Mouse (Mus musculus): ENCODE data around the gene Pnpla7. TPM values are rescaled to one million over a fixed set of nuclear protein-coding genes. Genes with fewer than 3 reads are reported as not detected.
A peak's percentile ranks its signal among the peaks of the same experiment; 100 is the strongest.

Gene Pnpla7
- total RNA-seq, 4 experiments from 2014 or later = 32.8 to 48.4 (median 40.4) TPM

DNA sequence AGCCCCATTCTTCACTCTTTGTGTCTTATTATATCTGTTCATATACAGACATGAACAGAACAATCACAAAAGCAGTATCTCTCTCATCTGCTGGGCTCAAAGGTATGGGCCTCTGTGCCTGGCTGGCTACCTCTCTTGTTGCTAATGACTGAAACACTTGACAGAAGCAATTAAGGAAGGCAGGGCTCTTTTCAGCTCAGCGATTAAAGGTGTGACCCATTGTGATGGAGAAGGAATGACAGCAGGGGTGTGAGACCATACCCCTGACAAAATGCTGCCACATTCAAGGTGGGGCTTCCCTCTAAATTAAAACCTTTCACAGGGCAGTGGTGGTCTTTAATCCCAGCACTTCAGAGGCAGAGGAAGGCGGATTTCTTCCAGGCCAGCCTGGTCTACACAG lies 11.9 kb downstream of the Pnpla7 start:
- DNase-seq (ENCODE audit: low spot score in 2 of 2) = no peak

DNA sequence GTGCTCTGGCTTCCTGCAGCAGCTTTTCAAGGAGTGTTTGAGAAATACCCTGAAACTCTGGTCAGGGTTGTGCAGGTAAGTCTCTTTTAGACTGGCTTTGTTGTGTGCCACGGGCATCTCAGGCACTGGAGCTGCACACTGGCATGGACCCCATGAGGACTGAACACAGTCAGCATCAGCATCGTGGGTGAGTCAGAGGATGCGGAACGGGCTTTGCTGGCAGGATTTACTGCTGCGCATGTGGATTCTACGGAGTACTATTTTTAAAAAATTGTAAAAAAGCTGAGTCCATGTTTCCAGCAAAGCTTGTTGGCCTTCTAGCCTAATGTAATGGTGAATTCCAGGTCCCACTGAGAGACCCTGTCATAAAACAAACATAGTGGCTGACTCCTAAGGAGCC lies 19.5 kb downstream of the Pnpla7 start:
- no peak for DNase-seq (ENCODE audit: low spot score in 2 of 2)

DNA sequence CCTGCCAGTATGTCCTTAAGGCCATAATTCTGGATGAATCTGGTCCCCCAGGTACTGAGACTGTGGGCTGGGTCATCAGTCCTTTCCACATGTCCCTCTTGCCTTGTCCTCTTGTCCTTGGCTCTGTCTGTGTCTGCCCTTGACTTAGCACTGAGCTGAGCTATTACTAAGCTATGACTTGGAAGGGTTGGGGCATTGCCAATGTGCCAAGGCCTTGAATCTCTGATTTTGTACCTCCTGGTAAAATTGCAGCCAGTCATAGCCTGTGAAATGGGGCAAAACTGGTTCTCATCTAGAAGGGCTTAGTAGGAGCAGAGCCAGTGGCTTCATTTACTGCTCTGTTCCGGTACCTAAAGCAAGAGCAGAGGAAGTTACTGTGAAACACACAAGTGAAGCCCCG lies 20.6 kb downstream of the Pnpla7 start:
- no peak for DNase-seq (ENCODE audit: low spot score in 2 of 2)

DNA sequence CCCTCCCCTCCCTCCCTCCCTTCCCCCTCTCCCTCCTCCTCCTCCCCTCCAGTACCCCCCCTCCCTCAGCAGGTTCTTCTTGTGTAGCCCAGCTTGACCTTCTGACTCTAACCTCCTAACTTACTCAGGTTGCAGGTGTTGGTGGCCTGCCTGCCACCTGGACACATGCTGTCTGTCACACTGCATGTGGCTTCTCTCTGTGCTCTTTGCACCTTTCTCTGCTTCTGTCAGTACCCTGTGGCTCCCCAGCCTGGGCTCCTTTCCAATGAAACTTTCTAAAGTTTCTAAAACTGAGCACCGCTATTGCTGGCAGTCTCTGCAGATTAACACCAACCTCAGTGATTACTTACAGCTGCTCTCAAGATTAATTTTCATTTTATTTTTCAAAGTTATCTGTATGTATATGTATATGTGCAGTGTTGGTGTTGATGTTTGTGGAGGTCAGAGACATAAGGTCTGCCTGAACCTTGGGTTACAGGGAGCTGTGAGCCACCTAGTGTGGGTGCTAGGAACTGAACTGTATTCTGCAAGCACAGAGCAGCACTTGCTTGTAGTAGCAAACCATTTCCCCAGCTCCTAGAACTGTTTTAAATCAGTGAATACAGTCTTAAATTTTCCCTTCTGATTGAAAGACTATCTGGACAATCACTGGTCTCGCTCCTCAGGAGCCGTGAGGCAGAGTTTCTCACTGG lies 24.9 kb downstream of the Pnpla7 start:
- DNase-seq (ENCODE audit: low spot score in 2 of 2) = no peak

DNA sequence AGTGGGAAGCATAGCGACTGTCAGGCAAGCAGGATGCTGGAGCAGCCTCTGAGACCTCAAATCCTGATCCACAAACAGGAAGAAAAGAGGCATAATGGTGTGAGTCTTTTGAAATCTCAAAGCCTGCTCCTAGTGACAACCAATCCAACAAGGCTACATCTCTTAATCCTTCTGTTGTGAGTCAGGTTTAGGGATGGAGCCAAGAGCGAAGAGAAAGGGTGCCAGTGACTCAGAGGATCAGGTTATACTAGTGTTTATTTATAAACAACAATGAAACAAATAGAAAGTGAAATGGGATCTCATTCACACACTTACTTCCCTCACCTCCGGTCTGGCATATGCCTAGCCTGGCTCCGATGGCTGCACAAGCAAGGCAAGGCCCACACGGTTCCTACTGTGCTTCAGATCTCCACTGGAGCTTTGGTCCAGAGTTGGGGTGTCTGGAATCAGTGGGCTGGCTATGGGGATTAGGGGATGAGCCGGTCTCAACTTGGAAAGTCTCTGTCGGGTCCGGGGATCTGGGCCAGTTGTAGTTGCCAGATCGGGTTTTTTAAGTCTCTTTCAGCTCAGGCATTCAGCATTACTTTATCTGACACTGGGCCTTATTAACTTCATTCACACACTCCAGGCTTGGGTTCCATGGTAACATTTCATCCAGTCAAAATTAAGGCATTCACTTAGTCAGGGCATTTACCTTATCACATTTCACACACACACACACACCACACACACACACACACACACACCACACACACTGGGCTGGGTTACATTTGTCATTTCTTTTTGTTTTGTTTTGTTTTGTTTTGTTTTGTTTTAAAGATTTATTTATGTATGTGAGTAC lies 28.3 kb downstream of the Pnpla7 start:
- no peak for DNase-seq (ENCODE audit: low spot score in 2 of 2)

DNA sequence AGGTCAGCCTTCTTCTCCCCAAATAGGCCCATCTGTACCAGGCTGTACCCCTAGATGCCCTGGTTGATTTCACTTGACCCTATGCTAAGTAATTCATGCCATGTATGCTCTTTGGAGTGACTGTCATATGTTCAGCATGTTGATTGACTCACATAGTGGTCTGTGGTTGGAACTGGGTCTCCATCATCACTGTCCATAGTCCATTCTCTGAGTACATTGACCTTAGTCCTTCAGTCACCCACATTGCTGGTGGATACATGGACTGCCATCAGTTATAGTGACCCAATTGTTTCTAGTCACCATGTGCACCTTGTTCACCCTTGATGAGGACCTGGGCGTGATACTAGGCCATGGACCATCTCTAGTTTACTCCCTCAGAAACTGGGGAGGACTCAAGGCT lies 30.9 kb downstream of the Pnpla7 start:
- DNase-seq (ENCODE audit: low spot score in 2 of 2) = no peak

DNA sequence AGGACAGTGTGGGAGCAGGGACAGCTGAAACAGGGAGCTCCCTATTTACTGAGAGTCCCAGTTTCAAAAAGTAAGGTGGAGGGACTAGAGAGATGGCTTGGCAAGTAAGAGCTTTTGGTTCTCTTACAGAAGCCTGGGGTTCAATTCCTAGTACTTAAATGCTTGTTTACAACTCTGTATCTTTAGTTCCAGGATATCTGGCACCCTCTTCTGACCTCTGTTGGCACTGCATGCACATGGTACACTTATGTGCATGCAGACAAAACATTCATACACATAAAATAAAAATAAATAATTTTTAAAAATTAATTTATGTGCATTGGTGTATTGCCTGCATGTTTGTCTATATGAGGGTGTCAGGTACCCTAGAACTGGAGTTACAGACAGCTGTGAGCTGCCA lies 32.4 kb downstream of the Pnpla7 start:
- no peak for DNase-seq (ENCODE audit: low spot score in 2 of 2)

DNA sequence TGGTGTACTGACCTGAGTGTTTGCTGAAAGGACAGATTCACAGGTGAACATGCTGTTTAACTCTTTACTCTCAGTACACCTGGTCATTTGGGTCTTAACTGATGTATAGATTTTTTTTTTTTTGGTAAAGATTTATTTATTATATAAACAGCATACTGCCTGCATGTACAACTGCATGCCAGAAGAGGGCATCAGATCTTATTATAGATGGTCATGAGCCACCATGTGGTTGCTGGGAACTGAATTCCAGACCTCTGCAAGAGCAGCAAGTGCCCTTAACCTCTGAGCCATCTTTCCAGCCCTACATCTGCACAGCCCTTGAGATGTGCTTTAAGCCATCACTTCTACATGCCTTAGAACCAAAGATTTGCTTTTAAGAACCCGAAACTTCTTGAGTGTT lies 46.8 kb downstream of the Pnpla7 start:
- no peak for DNase-seq (ENCODE audit: low spot score in 2 of 2)

DNA sequence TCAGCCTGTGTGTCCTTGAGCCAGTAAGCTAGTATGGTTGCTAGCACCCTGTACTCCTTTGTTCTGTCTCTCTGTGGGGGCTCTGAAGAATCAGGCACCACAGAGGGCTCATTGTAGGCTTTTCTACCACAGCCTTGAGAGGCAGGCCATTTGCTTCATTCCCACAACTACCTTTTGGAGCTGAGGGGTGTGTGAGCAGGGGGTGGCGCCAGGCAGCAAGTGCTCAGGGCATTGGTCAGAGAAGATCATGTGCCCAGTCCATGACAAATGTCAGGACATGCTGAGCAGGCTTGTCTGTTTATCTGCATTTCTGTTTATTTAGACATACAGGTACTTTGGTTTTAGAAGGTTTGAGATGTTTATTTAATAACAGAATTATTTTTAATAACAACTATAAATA lies 49.3 kb downstream of the Pnpla7 start:
- no peak for DNase-seq (ENCODE audit: low spot score in 2 of 2)

DNA sequence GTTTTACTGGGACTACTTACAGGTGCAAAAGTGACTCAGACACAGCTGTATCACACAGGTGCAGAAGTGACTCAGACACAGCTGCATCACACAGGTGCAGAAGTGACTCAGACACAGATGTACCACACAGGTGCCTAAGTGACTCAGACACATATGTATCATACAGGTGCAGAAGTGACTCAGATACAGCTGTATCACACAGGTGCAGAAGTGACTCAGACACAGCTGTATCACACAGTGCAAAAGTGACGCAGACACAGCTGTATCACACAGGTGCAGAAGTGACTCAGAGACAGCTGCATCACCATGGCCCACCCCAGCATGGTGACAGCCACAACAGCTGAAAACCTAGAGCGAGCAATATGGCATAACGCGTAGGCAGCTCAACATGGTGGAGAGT lies 59.2 kb downstream of the Pnpla7 start:
- no peak for DNase-seq (ENCODE audit: low spot score in 2 of 2)

DNA sequence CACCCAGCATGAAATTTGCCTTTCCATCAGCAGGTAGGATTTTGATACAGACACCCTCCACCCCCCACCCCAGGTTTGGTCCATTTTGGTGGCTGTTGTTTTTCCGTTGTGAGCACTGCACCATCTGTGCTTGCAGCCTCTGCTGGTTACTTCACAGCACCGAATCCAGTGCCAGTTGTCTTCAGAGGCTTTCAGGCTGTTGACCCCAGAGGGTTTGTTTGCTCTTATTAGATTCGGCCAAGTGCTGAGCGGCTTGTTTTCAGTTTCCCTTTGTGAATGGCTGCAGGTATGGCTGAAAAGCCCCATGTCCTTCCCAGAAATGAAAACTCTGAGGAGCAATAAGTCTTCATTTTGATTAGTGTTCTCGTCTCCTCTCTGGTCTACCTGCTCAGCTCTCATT lies 64.3 kb downstream of the Pnpla7 start:
- no peak for DNase-seq (ENCODE audit: low spot score in 2 of 2)

DNA sequence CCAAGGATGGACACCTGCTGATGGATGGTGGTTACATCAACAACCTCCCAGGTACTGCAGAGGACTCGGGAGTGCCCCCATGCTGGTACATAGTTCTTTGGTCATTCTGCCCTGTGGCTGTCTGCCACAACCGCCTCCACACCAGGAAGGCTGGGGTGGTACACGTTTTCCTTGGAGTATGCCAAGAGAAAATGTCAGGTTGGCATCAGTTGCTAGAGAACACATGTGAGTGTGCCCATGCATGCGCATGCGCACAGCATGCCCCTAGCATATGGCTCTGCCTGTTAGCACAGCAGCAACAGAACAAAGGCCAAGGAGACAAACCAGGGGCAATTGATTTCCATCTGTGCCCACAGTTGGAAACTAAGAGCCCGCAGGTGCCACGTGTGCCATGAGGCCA lies 75.1 kb downstream of the Pnpla7 start:
- DNase-seq (ENCODE audit: low spot score in 2 of 2) = no peak

DNA sequence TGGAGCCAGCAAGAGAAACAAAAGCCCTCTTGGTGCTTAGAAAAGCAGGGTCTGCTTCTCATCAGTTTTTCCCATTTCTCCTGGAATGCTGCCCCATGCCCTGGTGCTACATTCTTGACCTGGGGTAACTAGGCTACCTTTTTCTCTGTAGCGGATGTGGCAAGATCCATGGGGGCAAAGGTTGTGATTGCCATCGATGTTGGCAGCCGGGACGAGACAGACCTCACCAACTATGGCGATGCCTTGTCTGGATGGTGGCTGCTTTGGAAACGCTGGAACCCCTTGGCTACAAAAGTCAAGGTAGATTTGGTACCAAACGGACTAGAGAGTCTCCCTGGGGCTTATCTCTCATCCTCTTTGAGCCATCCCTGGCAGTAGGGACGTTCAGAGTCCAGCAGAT lies 75.6 kb downstream of the Pnpla7 start:
- no peak for DNase-seq (ENCODE audit: low spot score in 2 of 2)

DNA sequence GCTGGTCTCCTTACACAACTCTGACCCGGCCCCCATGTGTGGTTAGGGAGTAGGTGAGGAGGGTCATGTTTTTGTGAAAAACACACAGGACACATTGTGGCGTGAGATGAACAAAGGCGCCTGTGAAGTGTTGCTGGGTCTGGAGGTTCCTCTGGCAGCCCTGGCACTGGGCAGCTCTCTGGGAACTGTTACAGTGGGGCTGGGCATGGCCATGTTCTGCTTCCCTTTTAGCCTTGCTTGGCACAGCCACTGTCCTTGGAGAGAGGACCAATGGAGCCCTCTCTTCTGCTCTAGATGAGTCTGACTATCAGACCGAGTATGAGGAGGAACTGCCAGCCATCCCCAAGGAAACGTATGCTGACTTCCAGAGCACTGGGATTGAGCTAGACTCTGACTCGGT lies 77.3 kb downstream of the Pnpla7 start:
- DNase-seq (ENCODE audit: low spot score in 2 of 2) = no peak

DNA sequence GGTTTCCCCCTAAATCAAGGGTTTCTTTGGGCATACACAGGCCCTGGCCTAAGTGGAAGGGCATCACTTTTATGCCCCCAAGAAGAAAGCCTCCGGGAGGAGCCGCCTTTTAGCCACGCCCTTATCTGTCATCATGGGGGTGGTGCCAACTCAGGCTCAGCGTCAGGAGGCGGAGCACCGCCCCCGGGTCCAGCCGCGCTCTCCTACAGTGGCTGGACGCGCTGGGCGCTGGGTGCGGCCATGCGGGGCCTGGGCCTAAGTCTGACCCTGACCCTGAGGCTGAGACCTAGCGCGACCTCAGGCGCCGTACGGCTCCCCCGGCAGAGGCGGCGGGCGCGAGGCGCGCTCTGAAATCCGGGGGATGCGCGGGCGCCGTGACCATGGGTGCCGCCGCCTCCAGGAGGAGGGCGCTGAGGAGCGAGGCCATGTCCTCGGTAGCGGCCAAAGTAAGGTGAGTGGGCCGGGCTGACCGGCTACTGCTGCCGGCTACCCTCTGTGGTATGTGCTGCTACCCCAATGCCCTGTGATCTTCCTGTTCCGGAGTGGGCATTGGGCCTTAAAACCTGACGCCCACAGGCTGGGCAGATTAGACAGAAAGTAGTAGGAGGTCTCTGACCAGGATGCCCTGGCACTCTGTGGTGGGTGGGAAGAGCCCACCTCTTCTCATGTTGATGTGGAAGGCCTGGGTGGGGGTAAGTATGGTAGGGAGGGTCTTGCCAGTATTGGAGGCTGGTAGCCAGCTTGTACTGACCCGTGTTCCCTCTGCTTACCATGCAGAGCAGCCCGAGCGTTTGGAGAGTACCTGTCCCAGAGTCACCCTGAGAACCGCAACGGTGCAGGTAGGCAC lies 78.6 kb downstream of the Pnpla7 start, which contains the start of gene Nsmf:
Gene Nsmf (plus strand): TSS at position 135 of the 847 bp plus-strand sequence.
- peak; percentile 82 to 83 for DNase-seq (ENCODE audit: low spot score in 2 of 2)

DNA sequence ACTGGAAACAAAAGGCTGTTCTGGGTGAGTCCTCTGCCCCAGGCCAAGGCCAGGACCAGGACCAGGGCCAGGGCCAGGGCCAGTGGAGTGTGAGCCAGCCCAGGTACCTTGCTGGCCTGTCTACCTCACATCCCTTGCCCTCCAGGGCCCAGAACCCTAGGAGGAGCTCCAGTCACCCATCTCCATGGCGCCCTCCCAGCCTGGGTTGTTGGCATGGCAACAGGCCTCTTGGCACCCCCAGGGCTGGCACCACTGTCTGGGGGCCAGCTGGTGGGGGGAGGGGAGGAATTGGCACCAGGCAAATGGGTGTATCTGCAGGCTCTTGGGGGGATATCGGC lies 79.2 kb downstream of the Pnpla7 start:
- no peak for DNase-seq (ENCODE audit: low spot score in 2 of 2)

DNA sequence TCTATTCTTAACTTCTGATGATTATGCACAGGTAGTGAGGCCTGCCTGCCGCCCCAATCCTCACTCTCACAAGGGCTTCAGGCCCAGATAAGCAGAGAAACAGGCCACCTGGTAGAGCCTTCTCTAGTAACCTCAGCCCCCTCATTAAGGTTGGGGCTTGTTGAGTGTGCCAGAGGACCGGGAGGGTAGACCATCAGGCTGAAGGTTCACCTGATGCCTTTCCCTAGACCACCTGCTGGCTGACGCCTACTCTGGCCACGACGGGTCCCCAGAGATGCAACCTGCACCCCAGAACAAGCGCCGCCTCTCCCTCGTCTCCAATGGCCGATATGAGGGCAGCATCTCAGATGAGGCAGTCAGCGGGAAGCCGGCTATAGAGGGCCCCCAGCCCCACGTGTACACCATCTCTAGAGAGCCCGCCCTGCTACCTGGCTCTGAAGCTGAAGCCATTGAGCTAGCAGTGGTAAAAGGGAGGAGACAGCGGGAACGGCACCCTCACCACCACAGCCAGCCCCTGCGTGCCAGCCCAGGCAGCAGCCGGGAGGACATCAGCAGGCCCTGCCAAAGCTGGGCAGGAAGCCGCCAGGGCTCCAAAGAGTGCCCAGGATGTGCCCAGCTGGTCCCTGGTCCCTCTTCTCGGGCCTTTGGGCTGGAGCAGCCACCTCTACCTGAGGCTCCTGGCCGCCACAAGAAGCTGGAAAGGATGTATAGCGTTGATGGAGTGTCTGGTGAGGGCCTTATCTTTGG lies 79.7 kb downstream of the Pnpla7 start:
- no peak for DNase-seq (ENCODE audit: low spot score in 2 of 2)

DNA sequence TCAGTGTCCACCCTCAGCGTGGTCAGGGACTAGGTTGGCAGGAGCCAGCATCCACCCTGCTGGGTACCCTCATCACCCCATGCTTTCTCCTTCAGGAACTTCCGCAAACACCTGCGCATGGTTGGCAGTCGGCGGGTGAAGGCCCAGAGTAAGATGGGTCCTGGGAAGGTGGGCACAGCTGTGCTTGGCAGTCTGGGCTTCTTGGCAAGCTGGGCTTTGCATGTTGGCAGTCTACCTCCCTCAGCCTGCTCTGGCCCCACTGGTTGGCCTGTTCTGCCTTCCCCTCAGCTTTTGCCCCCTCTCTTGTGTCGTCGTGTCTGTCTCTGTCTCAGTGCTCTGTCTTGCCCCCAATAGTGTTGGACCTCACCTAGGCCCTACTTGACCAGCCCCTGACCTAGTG lies 83.1 kb downstream of the Pnpla7 start:
- no peak for DNase-seq (ENCODE audit: low spot score in 2 of 2)

DNA sequence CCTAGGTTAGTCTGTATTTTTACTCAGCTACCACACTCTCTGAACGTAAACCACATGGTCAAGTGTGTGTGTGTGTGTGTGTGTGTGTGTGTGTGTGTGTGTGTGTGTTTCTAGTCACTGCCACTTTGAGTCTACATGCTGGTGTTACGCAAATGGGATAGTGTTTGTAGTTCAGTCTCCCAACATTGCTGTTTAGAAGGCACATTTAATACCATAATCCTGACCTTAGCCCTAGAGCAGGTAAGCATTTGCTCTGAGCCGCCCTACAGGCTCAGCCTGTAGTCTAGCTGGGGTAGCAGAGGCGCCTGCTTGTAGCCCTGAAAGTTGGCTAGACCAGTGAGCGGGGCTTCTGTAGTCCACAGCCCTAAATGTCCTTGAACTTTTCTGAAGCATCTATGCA lies 87.7 kb downstream of the Pnpla7 start:
- DNase-seq (ENCODE audit: low spot score in 2 of 2) = no peak

DNA sequence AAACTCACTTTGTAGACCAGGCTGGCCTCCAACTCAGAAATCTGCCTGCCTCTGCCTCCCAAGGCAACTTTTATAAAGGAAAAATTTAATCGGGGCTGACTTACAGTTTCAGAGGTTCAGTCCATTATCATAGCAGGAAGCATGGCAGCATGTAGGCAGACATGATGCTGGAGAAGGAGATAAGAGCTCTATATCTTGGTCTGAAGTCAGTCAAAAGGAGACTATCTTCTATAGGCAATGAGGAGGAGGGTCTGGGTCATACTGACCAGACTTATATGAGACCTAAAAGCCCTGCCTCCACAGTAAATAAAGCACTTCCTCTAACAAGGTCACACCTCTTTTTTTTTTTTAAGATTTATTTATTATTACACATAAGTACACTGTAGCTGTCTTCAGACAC lies 88.5 kb downstream of the Pnpla7 start:
- DNase-seq (ENCODE audit: low spot score in 2 of 2) = no peak

DNA sequence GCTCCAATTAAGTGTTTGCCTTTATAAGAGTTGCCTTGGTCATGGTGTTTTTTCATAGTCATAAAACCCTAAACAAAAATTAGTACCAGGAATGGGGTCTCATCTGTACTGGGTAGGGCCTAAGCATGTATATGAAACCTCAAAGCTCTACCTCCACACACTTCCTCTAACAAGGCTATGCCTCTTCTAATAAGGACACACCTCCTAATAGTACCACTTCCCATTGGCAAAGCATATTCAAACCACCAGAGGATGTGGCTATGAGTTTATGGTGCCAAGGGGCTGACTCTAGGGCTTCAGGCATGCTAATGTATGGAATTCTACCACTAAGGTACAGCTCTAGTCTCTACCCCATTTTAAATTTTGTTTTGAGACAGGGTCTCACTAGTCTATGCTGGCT lies 89.7 kb downstream of the Pnpla7 start:
- DNase-seq (ENCODE audit: low spot score in 2 of 2) = no peak

DNA sequence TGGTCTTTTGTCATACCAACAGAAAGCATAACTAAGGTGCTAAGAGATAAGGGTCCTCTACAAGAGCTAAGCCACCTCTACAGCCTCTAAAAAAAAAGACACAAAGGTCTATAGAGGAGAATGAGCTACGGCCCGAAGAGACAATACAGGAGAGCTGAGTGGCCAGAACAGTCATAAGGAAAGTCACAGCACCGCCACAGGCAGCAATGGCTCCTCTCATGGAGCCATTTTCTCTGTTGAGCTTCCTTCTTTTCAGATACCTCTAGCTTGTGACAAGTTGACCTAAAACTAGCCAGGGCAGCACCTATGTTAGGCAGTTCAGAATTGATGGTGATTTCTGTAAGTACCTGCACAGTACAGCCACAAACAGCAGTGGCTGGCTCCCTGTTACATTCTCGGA lies 90.7 kb downstream of the Pnpla7 start:
- DNase-seq (ENCODE audit: low spot score in 2 of 2) = no peak
